Mouse (Mus musculus) G1E (cell line): Measurements from ENCODE around the gene Spcs3.

Experiments
- CTCF ChIP-seq: IDR thresholded peaks from 2 replicates; pipeline ENCODE4 v1.5.1; 2012; ENCODE audit warnings: low read depth, low read length, inconsistent platforms, mixed read lengths
- GATA1 ChIP-seq: IDR thresholded peaks from 2 replicates; pipeline ENCODE4 v1.6.1; 2012; ENCODE audit warnings: borderline replicate concordance, low read length, inconsistent platforms, mixed read lengths
- GATA2 ChIP-seq: IDR thresholded peaks from 2 replicates; pipeline ENCODE4 v1.6.1; 2012; ENCODE audit warnings: low read depth, low read length, inconsistent platforms, borderline replicate concordance
- POLR2AphosphoS5 ChIP-seq: IDR thresholded peaks from 2 replicates; pipeline ENCODE4 v1.6.1; 2012; ENCODE audit warnings: low read depth, low read length, inconsistent platforms; ENCODE audit not compliant: insufficient replicate concordance

DNA sequence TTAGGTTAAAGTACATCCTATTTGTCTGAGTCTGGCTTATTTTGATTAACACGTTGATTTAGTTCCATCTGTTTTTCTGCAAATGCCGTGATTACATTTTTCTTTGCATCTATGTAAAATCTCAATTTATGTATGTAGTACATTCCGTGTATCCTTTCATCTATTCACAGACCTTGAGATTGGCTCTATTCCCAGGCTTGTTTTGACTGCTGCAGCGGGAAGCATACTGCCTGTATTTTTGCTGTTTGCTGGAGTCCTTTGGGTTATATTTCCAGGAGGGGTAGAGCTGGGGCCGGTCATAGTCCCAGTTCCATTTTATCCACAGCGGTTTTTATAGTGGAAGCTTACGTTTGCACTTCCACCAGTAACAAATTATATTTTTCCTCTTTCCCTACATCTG, 26.7 kb downstream of the Spcs3 start:
- TF ChIP-seq CTCF (no peak), POLR2AphosphoS5 (no peak), GATA2 (no peak), GATA1 (no peak)
